Mouse (Mus musculus): ENCODE results near the gene Myo1f.
"Not testable (repeated sequence)": the region's sequence is repeated elsewhere in the genome, so short reads cannot be mapped to it uniquely, and the experiment has no call there.

Myo1f gene

GRCm38 (mm10) chr17:33584061-33584460 is 28.6 kb downstream of the Myo1f start:
- no peak for DNase-seq (ENCODE audit: low spot score)

- no peak for DNase-seq (ENCODE audit: low spot score)
These were observed 30.5 kb downstream of the Myo1f start for GRCm38 (mm10) chr17:33586011-33586410.

- no peak for DNase-seq (ENCODE audit: low spot score)
These were observed 41.8 kb downstream of the Myo1f start for GRCm38 (mm10) chr17:33597271-33597670.

GRCm38 (mm10) chr17:33598506-33598905 is 43.0 kb downstream of the Myo1f start:
- DNase-seq (ENCODE audit: low spot score) = no peak

- no peak for DNase-seq (ENCODE audit: low spot score)
These were observed 44.4 kb downstream of the Myo1f start for GRCm38 (mm10) chr17:33599836-33600475.

GRCm38 (mm10) chr17:33600831-33601230 is 45.3 kb downstream of the Myo1f start:
- DNase-seq (ENCODE audit: low spot score) = no peak

- no peak for DNase-seq (ENCODE audit: low spot score)
These were observed 46.4 kb downstream of the Myo1f start for GRCm38 (mm10) chr17:33601947-33602346.

GRCm38 (mm10) chr17:33607273-33607672 is 51.8 kb downstream of the Myo1f start:
- no peak for DNase-seq (ENCODE audit: low spot score)

GRCm38 (mm10) chr17:33610548-33610947 is 55.0 kb downstream of the Myo1f start:
- DNase-seq (ENCODE audit: low spot score) = no peak

GRCm38 (mm10) chr17:33613726-33614125 is 58.2 kb downstream of the Myo1f start:
- DNase-seq (ENCODE audit: low spot score) = not testable (repeated sequence)

- no peak for DNase-seq (ENCODE audit: low spot score)
These were observed 71.8 kb downstream of the Myo1f start for GRCm38 (mm10) chr17:33627281-33627680.

- DNase-seq (ENCODE audit: low spot score) = peak; percentile 95
These were observed 73.3 kb downstream of the Myo1f start, which contains the start of gene Zfp414 for GRCm38 (mm10) chr17:33628621-33629486. TSS of gene Zfp414 (plus strand) at chr17:33629090.

GRCm38 (mm10) chr17:33629487-33630125 is 74.1 kb downstream of the Myo1f start:
- no peak for DNase-seq (ENCODE audit: low spot score)

GRCm38 (mm10) chr17:33630171-33630895 is 74.8 kb downstream of the Myo1f start:
- no peak for DNase-seq (ENCODE audit: low spot score)

GRCm38 (mm10) chr17:33631236-33631635 is 75.7 kb downstream of the Myo1f start:
- DNase-seq (ENCODE audit: low spot score) = no peak

- no peak for DNase-seq (ENCODE audit: low spot score)
These were observed 76.3 kb downstream of the Myo1f start for GRCm38 (mm10) chr17:33631796-33632195.

GRCm38 (mm10) chr17:33637038-33637437 is 81.5 kb downstream of the Myo1f start:
- no peak for DNase-seq (ENCODE audit: low spot score)

GRCm38 (mm10) chr17:33637516-33638276 is 82.2 kb downstream of the Myo1f start, which contains the start of gene Pram1:
TSS of gene Pram1 (plus strand) at chr17:33638056.
- DNase-seq (ENCODE audit: low spot score) = no peak

- DNase-seq (ENCODE audit: low spot score) = no peak
These were observed 84.2 kb downstream of the Myo1f start for GRCm38 (mm10) chr17:33639743-33640142.

GRCm38 (mm10) chr17:33644068-33644467 is 88.6 kb downstream of the Myo1f start:
- no peak for DNase-seq (ENCODE audit: low spot score)

GRCm38 (mm10) chr17:33645073-33645472 is 89.6 kb downstream of the Myo1f start:
- no peak for DNase-seq (ENCODE audit: low spot score)
